Mouse (Mus musculus): Measurements from ENCODE around the gene Ccdc57.
"Not testable (repeated sequence)": the region's sequence is repeated elsewhere in the genome, so short reads cannot be mapped to it uniquely, and the experiment has no call there.

Ccdc57 gene

GRCm38 (mm10) chr11:120850331-120851030 lies 82.2 kb downstream of the Ccdc57 start:
- DNase-seq = no peak

- DNase-seq = no peak
These were observed 85.8 kb downstream of the Ccdc57 start for GRCm38 (mm10) chr11:120846725-120847475.

GRCm38 (mm10) chr11:120844329-120844728 lies 88.3 kb downstream of the Ccdc57 start:
- no peak for DNase-seq

- DNase-seq = no peak
These were observed 99.0 kb downstream of the Ccdc57 start for GRCm38 (mm10) chr11:120833555-120834280.

GRCm38 (mm10) chr11:120832962-120833361 lies 99.7 kb downstream of the Ccdc57 start:
- not testable (repeated sequence) for DNase-seq

- DNase-seq = no peak
These were observed 100.8 kb downstream of the Ccdc57 start for GRCm38 (mm10) chr11:120831659-120832440.

GRCm38 (mm10) chr11:120830686-120831085 lies 102.0 kb downstream of the Ccdc57 start:
- no peak for DNase-seq

GRCm38 (mm10) chr11:120829757-120830532 lies 102.7 kb downstream of the Ccdc57 start:
- DNase-seq = no peak

GRCm38 (mm10) chr11:120828416-120828815 lies 104.3 kb downstream of the Ccdc57 start:
- DNase-seq = no peak

- no peak for DNase-seq
These were observed 106.4 kb downstream of the Ccdc57 start for GRCm38 (mm10) chr11:120826016-120826953.

- peak; percentile 26 for DNase-seq
These were observed 107.3 kb downstream of the Ccdc57 start for GRCm38 (mm10) chr11:120825289-120825863.

GRCm38 (mm10) chr11:120824787-120825288 lies 107.8 kb downstream of the Ccdc57 start:
- no peak for DNase-seq

- DNase-seq = peak; percentile 97
These were observed 108.5 kb downstream of the Ccdc57 start, which contains the start of gene Fasn for GRCm38 (mm10) chr11:120823956-120824786. TSS of gene Fasn (minus strand) at chr11:120824547.

- no peak for DNase-seq
These were observed 109.1 kb downstream of the Ccdc57 start for GRCm38 (mm10) chr11:120823551-120823947.

GRCm38 (mm10) chr11:120822831-120823550 lies 109.7 kb downstream of the Ccdc57 start:
- DNase-seq = peak; percentile 41

- no peak for DNase-seq
These were observed 110.4 kb downstream of the Ccdc57 start for GRCm38 (mm10) chr11:120822321-120822720.

GRCm38 (mm10) chr11:120821076-120821922 lies 111.4 kb downstream of the Ccdc57 start:
- DNase-seq = no peak

Measured in thymus, postnatal 14 days (tissue).